Mouse (Mus musculus): ENCODE data around the gene Tns3. TPM values are rescaled to one million over a fixed set of nuclear protein-coding genes. Genes with fewer than 3 reads are reported as not detected.

Gene Tns3
- polyA plus RNA-seq, 1 experiment, result 57.4 TPM

- peaks cover 65% of the 10 kb centered on the region for H3K36me3 ChIP-seq (ENCODE audit: control insufficient read depth, insufficient read depth)
Measured at GRCm38 (mm10) chr11:8463866-8464265, 200.5 kb downstream of the Tns3 start.

GRCm38 (mm10) chr11:8462827-8463405 lies 201.4 kb downstream of the Tns3 start:
- Histone ChIP-seq H3K79me2 (ENCODE audit: control insufficient read depth, insufficient read depth) (peaks cover 100% of the 10 kb centered on the region), H3ac (ENCODE audit: control insufficient read depth, insufficient read length, low read depth) (no peak overlapping the region), H3K4me3 (ENCODE audit: insufficient read depth, poor library complexity, severe bottlenecking) (no peak overlapping the region), H3K27me3 (ENCODE audit: control insufficient read depth, insufficient read depth, insufficient read length) (no peaks in the 10 kb centered on the region), H3K36me3 (ENCODE audit: control insufficient read depth, insufficient read depth) (peaks cover 75% of the 10 kb centered on the region), H3K79me3 (ENCODE audit: low read depth) (peaks cover 95% of the 10 kb centered on the region)
- TF ChIP-seq FOSL1 (IDR thresholded peaks at IDR 0.05; ENCODE audit: insufficient read depth, low read length, poor library complexity, severe bottlenecking) (no peak), MAX (IDR thresholded peaks at IDR 0.05) (no peak), CEBPB (IDR thresholded peaks at IDR 0.05; ENCODE audit: low read depth) (no peak), MYOD1 (IDR thresholded peaks at IDR 0.05; ENCODE audit: control insufficient read depth, insufficient read length, low read depth) (no peak), MYOG (IDR thresholded peaks at IDR 0.05; ENCODE audit: control insufficient read depth, extremely low read depth, insufficient read length) (no peak), CTCF (IDR thresholded peaks at IDR 0.05; ENCODE audit: control insufficient read depth, insufficient read depth, insufficient read length) (no peak), USF1 (IDR thresholded peaks at IDR 0.05; ENCODE audit: low read depth) (no peak)

More at GRCm38 (mm10) chr11:8463866-8464265, 200.5 kb downstream of the Tns3 start:
- H3K27me3 ChIP-seq (ENCODE audit: control insufficient read depth, insufficient read depth, insufficient read length), result no peaks in the 10 kb centered on the region
- no peak overlapping the region for H3K4me3 ChIP-seq (ENCODE audit: insufficient read depth, poor library complexity, severe bottlenecking)
- peaks cover 98% of the 10 kb centered on the region for H3K79me2 ChIP-seq (ENCODE audit: control insufficient read depth, insufficient read depth)
- peaks cover 87% of the 10 kb centered on the region for H3K79me3 ChIP-seq (ENCODE audit: low read depth)
- TF ChIP-seq CTCF (IDR thresholded peaks at IDR 0.05; ENCODE audit: control insufficient read depth, insufficient read depth, insufficient read length) (no peak), MYOG (IDR thresholded peaks at IDR 0.05; ENCODE audit: control insufficient read depth, extremely low read depth, insufficient read length) (no peak), CEBPB (IDR thresholded peaks at IDR 0.05; ENCODE audit: low read depth) (no peak), MAX (IDR thresholded peaks at IDR 0.05) (no peak), USF1 (IDR thresholded peaks at IDR 0.05; ENCODE audit: low read depth) (no peak), MYOD1 (IDR thresholded peaks at IDR 0.05; ENCODE audit: control insufficient read depth, insufficient read length, low read depth) (no peak), FOSL1 (IDR thresholded peaks at IDR 0.05; ENCODE audit: insufficient read depth, low read length, poor library complexity, severe bottlenecking) (no peak)
- H3ac ChIP-seq (ENCODE audit: control insufficient read depth, insufficient read length, low read depth), result no peak overlapping the region

GRCm38 (mm10) chr11:8460835-8461234 lies 203.5 kb downstream of the Tns3 start:
- Histone ChIP-seq H3K36me3 (ENCODE audit: control insufficient read depth, insufficient read depth) (peaks cover 83% of the 10 kb centered on the region), H3K27me3 (ENCODE audit: control insufficient read depth, insufficient read depth, insufficient read length) (no peaks in the 10 kb centered on the region), H3ac (ENCODE audit: control insufficient read depth, insufficient read length, low read depth) (no peak overlapping the region), H3K4me3 (ENCODE audit: insufficient read depth, poor library complexity, severe bottlenecking) (no peak overlapping the region), H3K79me3 (ENCODE audit: low read depth) (peaks cover 96% of the 10 kb centered on the region), H3K79me2 (ENCODE audit: control insufficient read depth, insufficient read depth) (peaks cover 100% of the 10 kb centered on the region)
- TF ChIP-seq USF1 (IDR thresholded peaks at IDR 0.05; ENCODE audit: low read depth) (no peak), FOSL1 (IDR thresholded peaks at IDR 0.05; ENCODE audit: insufficient read depth, low read length, poor library complexity, severe bottlenecking) (no peak), MAX (IDR thresholded peaks at IDR 0.05) (no peak), MYOG (IDR thresholded peaks at IDR 0.05; ENCODE audit: control insufficient read depth, extremely low read depth, insufficient read length) (no peak), CTCF (IDR thresholded peaks at IDR 0.05; ENCODE audit: control insufficient read depth, insufficient read depth, insufficient read length) (no peak), CEBPB (IDR thresholded peaks at IDR 0.05; ENCODE audit: low read depth) (no peak), MYOD1 (IDR thresholded peaks at IDR 0.05; ENCODE audit: control insufficient read depth, insufficient read length, low read depth) (no peak)

GRCm38 (mm10) chr11:8457951-8458350 lies 206.4 kb downstream of the Tns3 start:
- peaks cover 90% of the 10 kb centered on the region for H3K79me3 ChIP-seq (ENCODE audit: low read depth)

GRCm38 (mm10) chr11:8456586-8457285 lies 207.6 kb downstream of the Tns3 start:
- TF ChIP-seq MYOD1 (IDR thresholded peaks at IDR 0.05; ENCODE audit: control insufficient read depth, insufficient read length, low read depth) (no peak), CTCF (IDR thresholded peaks at IDR 0.05; ENCODE audit: control insufficient read depth, insufficient read depth, insufficient read length) (no peak), CEBPB (IDR thresholded peaks at IDR 0.05; ENCODE audit: low read depth) (no peak), FOSL1 (IDR thresholded peaks at IDR 0.05; ENCODE audit: insufficient read depth, low read length, poor library complexity, severe bottlenecking) (no peak), MYOG (IDR thresholded peaks at IDR 0.05; ENCODE audit: control insufficient read depth, extremely low read depth, insufficient read length) (no peak), MAX (IDR thresholded peaks at IDR 0.05) (no peak), USF1 (IDR thresholded peaks at IDR 0.05; ENCODE audit: low read depth) (no peak)
- Histone ChIP-seq H3K36me3 (ENCODE audit: control insufficient read depth, insufficient read depth) (peaks cover 84% of the 10 kb centered on the region), H3K79me2 (ENCODE audit: control insufficient read depth, insufficient read depth) (peaks cover 96% of the 10 kb centered on the region), H3K27me3 (ENCODE audit: control insufficient read depth, insufficient read depth, insufficient read length) (no peaks in the 10 kb centered on the region), H3K79me3 (ENCODE audit: low read depth) (peaks cover 77% of the 10 kb centered on the region), H3K4me3 (ENCODE audit: insufficient read depth, poor library complexity, severe bottlenecking) (no peak overlapping the region), H3ac (ENCODE audit: control insufficient read depth, insufficient read length, low read depth) (no peak overlapping the region)

More at GRCm38 (mm10) chr11:8457951-8458350, 206.4 kb downstream of the Tns3 start:
- Histone ChIP-seq H3ac (ENCODE audit: control insufficient read depth, insufficient read length, low read depth) (no peak overlapping the region), H3K4me3 (ENCODE audit: insufficient read depth, poor library complexity, severe bottlenecking) (no peak overlapping the region), H3K36me3 (ENCODE audit: control insufficient read depth, insufficient read depth) (peaks cover 85% of the 10 kb centered on the region), H3K27me3 (ENCODE audit: control insufficient read depth, insufficient read depth, insufficient read length) (no peaks in the 10 kb centered on the region), H3K79me2 (ENCODE audit: control insufficient read depth, insufficient read depth) (peaks cover 99% of the 10 kb centered on the region)
- TF ChIP-seq CTCF (IDR thresholded peaks at IDR 0.05; ENCODE audit: control insufficient read depth, insufficient read depth, insufficient read length), result no peak
- no peak for TF ChIP-seq MYOG (IDR thresholded peaks at IDR 0.05; ENCODE audit: control insufficient read depth, extremely low read depth, insufficient read length)
- no peak for TF ChIP-seq MYOD1 (IDR thresholded peaks at IDR 0.05; ENCODE audit: control insufficient read depth, insufficient read length, low read depth)
- no peak for TF ChIP-seq CEBPB (IDR thresholded peaks at IDR 0.05; ENCODE audit: low read depth)
- no peak for TF ChIP-seq USF1 (IDR thresholded peaks at IDR 0.05; ENCODE audit: low read depth)
- TF ChIP-seq MAX (IDR thresholded peaks at IDR 0.05), result no peak
- no peak for TF ChIP-seq FOSL1 (IDR thresholded peaks at IDR 0.05; ENCODE audit: insufficient read depth, low read length, poor library complexity, severe bottlenecking)

All from C2C12 (cell line).